Mouse (Mus musculus) v-Abl transformed pro-B cells (cell line): ENCODE results near the gene B4galnt4.

Experiments
- in situ Hi-C, 2 experiments: fragments of 400-800 bp; cut with MboI; formaldehyde crosslinking; loops; one replicate each; pipeline ENCODE4 v1.15.1; 2025; ENCODE audit not compliant: unreplicated experiment in 2 of 2

B4galnt4 gene

DNA sequence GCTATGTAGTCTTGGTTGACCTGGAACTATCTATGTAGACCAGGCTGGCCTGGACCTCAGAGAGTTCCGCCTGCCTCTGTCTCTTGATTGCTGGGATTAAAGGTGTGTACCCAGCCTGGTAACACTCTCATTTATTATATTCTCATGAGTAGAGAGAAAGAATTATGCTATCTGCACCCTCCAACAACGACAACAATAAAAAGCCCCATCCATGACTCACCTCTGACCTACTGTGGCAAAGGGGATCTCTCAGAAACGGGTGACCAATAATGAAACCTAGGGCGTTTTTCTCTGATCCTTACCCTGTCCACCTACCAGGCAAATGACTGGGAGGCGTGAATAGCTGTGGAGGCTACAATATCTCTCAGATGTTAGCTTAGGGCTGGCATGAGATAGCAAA lies 36.3 kb downstream of the B4galnt4 start:
- in situ Hi-C loops, result loop anchor here (5.0 to 10.0 kb wide), 2 partner anchors 75 to 268 kb away; partner anchors contain the start of gene Rnh1 (in 1 of the 2)

DNA sequence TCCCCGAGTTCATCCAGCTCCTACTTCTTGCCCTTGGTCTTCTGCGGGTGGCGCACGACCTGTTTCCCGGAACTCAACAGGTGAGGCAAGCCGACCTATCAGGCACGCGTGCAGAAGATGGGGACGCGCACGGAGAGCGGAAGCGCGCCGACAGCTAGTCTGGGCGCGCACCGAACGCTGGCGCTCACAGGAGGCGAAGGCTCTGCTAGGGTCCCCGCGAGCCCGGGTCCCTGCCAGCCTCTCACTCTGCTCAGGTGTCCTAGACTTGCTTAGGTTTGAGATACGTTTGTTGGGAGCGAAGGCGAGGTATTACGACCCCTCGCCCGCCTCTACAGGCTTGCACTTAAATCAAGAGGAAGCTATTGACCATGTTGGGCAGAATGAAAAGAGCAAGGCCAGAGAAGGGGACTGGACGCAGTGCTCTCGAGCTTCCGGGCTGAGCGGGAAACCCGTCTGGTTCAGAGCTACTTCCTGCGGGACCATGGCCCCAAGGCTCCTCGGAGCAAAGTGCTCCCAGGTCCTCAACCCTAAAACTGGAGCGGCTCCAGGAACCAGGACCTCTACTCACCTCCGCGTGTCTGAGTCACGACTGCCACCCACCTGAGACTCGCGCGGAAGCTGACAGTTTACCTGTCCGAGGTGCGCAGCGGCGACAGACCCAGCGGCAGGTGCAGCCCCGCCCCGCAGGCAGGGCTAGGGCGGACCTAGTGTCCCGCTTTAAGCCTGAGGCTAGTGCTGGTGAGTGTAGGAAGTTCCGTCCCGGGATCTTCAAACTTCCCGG lies 39.2 kb downstream of the B4galnt4 start, which contains the start of gene Sigirr:
Gene Sigirr (minus strand): TSS at position 662 of the 781 bp plus-strand sequence.
- in situ Hi-C loops, result loop anchor here (5.0 to 10.0 kb wide), 2 partner anchors 72 to 265 kb away; partner anchors contain the start of gene Rnh1 (in 1 of the 2)

DNA sequence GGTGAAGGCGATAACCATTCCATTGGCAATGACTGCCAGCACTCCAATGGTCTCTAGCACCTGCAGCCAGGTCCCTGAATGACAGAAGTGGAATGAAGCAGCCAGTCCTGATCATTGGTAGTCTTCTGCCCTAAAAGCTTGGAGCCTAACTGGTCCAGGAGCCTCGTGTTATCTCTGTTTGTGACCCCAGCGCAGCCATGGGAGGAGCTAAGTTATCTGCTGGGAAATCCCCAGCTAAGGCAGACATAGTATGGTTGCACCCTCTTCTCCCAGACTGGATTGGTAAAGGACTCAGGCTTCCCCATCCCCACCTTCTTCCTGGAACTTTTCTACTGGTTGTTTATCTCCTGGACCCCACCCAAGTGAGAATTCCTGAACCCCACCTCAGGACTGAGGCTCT lies 42.3 kb downstream of the B4galnt4 start:
- in situ Hi-C loops, result no loop called here

DNA sequence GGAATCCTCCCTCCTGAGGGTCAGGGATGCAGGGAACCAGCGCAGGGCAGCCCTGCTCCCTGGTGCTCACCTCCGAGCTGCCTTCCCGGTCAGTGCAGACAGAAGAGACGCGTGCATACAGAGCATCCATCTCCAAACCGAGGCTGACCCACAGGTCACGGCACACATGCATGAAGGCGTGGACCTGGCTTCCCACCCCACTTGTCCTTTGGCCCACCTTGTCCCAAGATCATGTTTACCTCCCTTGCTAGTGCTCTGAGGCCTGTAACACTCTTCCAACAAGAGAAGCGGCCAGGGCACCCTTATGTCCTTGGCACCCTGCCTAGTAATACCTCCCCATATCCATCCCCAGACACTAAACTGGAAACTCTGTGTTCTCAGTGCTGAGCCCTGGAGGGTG lies 55.0 kb downstream of the B4galnt4 start:
- in situ Hi-C loops, result no loop called here

DNA sequence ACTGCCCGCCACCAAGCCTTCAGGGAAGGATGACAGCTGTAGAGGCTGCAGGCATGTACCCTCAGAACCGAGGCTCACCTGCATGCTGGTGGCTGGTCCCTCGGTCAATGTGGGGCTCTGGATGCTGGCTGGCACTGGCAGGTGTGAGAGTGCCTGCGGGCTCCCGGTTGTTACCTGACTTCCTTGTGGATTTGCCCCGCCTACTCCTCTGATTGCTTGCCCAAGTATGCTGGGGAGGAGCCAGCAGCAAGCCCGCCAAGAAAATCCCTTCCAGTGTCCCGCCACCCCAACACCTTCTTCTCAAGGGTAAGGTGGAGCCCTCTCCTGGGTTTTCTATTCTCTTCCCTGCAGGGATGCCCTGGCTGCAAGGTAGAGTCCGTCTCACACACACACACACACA lies 56.7 kb downstream of the B4galnt4 start, which contains the start of gene Ano9:
Gene Ano9 (minus strand): TSS at position 171 of the 400 bp plus-strand sequence.
- in situ Hi-C loops, result no loop called here

DNA sequence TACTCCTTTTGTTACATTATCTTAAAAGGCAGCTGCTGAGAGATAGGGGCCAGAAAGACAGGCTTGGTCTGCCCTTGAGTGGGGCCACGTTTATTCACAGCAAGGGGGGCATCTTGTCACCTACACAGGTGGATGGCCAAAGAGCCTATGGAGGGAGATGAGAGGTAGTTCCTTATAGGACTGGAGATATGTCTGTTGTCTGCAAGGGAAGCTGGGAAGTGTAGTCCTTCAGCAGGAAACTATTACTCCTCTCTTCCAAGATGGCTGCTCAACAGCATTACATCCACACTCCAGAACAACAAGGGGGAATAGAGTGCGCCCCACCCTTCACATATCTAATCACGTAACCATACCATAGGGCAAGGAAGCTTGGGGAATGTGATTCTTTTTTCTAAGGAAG lies 58.6 kb downstream of the B4galnt4 start:
- in situ Hi-C loops, result no loop called here

DNA sequence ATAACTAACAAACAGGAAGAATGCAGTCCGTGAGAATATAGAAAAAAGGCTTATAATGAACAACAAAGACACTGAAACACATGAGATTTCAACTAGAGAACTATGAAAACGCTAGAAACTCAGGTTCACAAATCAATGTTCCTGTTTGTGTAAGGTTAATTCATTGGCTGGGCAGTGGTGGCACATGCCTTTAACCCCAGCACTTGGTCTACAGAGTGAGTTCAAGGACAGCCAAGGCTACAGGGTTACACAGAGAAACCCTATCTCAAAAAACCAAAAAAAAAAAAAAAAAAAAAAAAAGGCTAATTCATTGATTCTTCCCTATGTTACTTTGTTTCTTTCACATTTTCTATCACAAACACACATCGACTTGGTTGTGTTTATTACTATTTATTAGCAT lies 59.7 kb downstream of the B4galnt4 start:
- in situ Hi-C loops, result no loop called here

DNA sequence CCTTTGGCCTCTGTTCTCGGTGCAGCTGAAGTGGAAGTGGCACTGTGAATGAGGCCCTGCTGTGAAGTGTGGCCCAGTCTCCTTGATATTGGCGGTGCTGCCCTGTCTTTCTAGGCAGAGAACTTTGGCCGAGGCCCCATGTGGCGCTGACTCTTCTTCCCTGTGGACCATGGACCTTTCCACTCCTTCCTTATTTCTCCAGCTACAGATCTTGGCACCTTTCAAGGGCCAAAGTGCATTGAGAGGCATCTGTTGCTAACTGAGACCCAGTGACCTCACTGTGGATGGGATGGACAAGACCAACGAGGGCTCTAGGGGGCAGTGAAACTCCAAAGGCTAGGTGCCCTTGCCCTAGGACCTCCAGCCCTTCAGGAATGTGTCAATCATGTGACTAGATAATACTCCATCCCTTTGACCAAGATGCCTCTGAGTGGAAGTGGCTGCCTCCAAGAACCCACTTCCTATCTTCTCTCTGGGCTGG lies 60.2 kb downstream of the B4galnt4 start:
- in situ Hi-C loops, result no loop called here
